Mouse (Mus musculus) heart, adult 2 months (tissue): ENCODE results near the gene Ift122.

ENCODE experiments used
- CTCF ChIP-seq: fragments of 200-600 bp; IDR thresholded peaks from 2 replicates; pipeline ENCODE4 v1.8.1; 2022; ENCODE audit warnings: antibody characterized with exemption, mild to moderate bottlenecking, moderate library complexity
- EP300 ChIP-seq: fragments of 200-500 bp; IDR thresholded peaks from 2 replicates; pipeline ENCODE4 v1.6.1; 2011; ENCODE audit warnings: low read depth, low read length, control low read depth; ENCODE audit not compliant: insufficient read depth
- POLR2A ChIP-seq: fragments of 200-500 bp; IDR thresholded peaks from 2 replicates; pipeline ENCODE4 v1.6.1; 2011; ENCODE audit warnings: mild to moderate bottlenecking, low read depth, low read length, control low read depth; ENCODE audit not compliant: insufficient read depth

DNA sequence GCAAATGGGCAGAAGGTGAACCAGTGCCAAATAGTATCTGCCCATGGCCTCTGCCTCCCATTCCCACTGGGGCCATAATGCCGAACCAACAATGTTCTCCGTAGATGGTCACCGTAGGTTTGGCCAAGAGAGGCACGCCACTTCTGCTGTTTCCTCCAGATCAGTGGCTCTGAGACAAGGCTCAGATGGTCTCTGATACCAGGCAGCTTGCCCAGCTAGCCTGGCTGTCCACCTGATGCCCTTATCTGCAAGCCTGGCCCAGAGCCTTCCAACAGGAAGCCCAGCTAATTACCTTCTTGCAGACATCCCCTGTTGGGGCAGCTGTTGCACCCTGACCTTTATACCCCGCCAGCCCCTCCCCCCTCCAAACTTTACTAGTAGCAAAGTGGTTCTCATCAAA, 114.8 kb downstream of the Ift122 start:
- no peak for TF ChIP-seq CTCF
- TF ChIP-seq EP300, result no peak
- no peak for TF ChIP-seq POLR2A
